17 mouse cellular contexts compared by ENCODE assay signal in genomic region chr9:94649991-94650390, GRCm38 (mm10). TPM values are rescaled to one million over a fixed set of nuclear protein-coding genes. Genes with fewer than 3 reads are reported as not detected.
DNase-seq lines count a peak whose midpoint lies in the region.
"Had no signal": no experiment of that assay in that cellular context is flagged by ENCODE, and none has a peak within 500 bp of the region (broad histone marks: within the 10 kb centered on the region; RNA-seq: fewer than 3 reads in every experiment).

No protein-coding gene starts in this region.

- peak; percentile 48 for DNase-seq in layer of hippocampus, adult 9-11 months
- no peak for DNase-seq in layer of hippocampus, adult 8-10 months (ENCODE audit: low spot score in 2 of 2)
- DNase-seq in frontal cortex, adult 2 months (ENCODE audit: extremely low spot score in 1 of 2, low spot score in 1 of 2) = peak; percentile 67 to 86
- DNase-seq in left cerebral cortex, postnatal 25 days (ENCODE audit: low spot score in 2 of 2) = peak; percentile 51 to 91
- peak; percentile 68 to 79 for DNase-seq in right cerebral cortex, postnatal 36 days (ENCODE audit: low spot score in 2 of 2)
- DNase-seq in adrenal gland, adult (ENCODE audit: inconsistent age in 2 of 2, low spot score in 1 of 2) = no peak
- DNase-seq in testis, postnatal 14 days (ENCODE audit: low spot score) = no peak
- DNase-seq: adrenal gland, postnatal 36 days; cerebellum, adult 11 months; cerebellum, adult 9-11 months; heart, postnatal 10 days; kidney, adult 8-10 months; kidney, postnatal 10 days; liver, embryonic 13.5 days; lung, adult 2 months; lung, postnatal 14 days; thymus, adult 2 months had no signal

- intact Hi-C loops in left cerebral cortex, postnatal 25 days (cut with DNase I) = no loop called here

RNA-seq across cellular contexts. Expression of gene Slc9a9, which starts 19.7 kb away (rescaled TPM):
- 10 to 100 TPM; 15.3 to 22.8 (median 19.3) TPM for total RNA-seq in layer of hippocampus, adult 8-10 months (2022)
- polyA plus RNA-seq in frontal cortex, adult 2 months (2012; rRNA removed) = 18.4 and 20.8 TPM in 2 replicates
- total RNA-seq in left cerebral cortex, postnatal 25 days (2021) = 10 to 100 TPM; 17.9 to 24.0 TPM

Comparison
In these comparisons a context has a peak if more than half of its experiments do, and no peak if none do; other contexts are left out.
1. DNase-seq: peak in layer of hippocampus, adult 9-11 months (single experiment), frontal cortex, adult 2 months (2 of 2), left cerebral cortex, postnatal 25 days (2 of 2) and right cerebral cortex, postnatal 36 days (2 of 2); none in layer of hippocampus, adult 8-10 months (0 of 2), adrenal gland, adult (0 of 2) and testis, postnatal 14 days (single experiment).